Mouse (Mus musculus): Measurements from ENCODE around the gene Ndufa7. TPM values are rescaled to one million over a fixed set of nuclear protein-coding genes. Genes with fewer than 3 reads are reported as not detected.
"Not testable (repeated sequence)": the region's sequence is repeated elsewhere in the genome, so short reads cannot be mapped to it uniquely, and the experiment has no call there.

Gene Ndufa7
- polyA plus RNA-seq, 1 experiment from 2014 or later: 240 TPM

- no peak for ATAC-seq (ENCODE audit: insufficient read depth)
- Histone ChIP-seq H3K9ac (no peak overlapping the region), H3K4me1 (replicated peaks) (peaks cover 34% of the 10 kb centered on the region), H3K36me3 (replicated peaks) (no peaks in the 10 kb centered on the region), H3K27me3 (peaks cover 41% of the 10 kb centered on the region), H3K9me3 (replicated peaks) (no peaks in the 10 kb centered on the region), H3K27ac (replicated peaks) (no peak overlapping the region), H3K4me2 (no peak overlapping the region), H3K4me3 (replicated peaks) (no peak overlapping the region)
- 30% methylated on average over 3 of the region's 3 CpGs for WGBS (ENCODE audit: insufficient replicate concordance)
These were observed 11.9 kb upstream of the Ndufa7 start for GRCm38 (mm10) chr17:33812475-33812874.

GRCm38 (mm10) chr17:33812990-33813389, 11.4 kb upstream of the Ndufa7 start:
- Histone ChIP-seq H3K27ac (replicated peaks) (no peak overlapping the region), H3K4me3 (replicated peaks) (no peak overlapping the region), H3K4me1 (replicated peaks) (peaks cover 39% of the 10 kb centered on the region), H3K9ac (no peak overlapping the region), H3K9me3 (replicated peaks) (no peaks in the 10 kb centered on the region), H3K4me2 (no peak overlapping the region), H3K27me3 (peaks cover 41% of the 10 kb centered on the region), H3K36me3 (replicated peaks) (no peaks in the 10 kb centered on the region)
- no peak for ATAC-seq (ENCODE audit: insufficient read depth)
- 41% methylated on average over 4 of the region's 4 CpGs for WGBS (ENCODE audit: insufficient replicate concordance)

GRCm38 (mm10) chr17:33815399-33815798, 9.0 kb upstream of the Ndufa7 start:
- Histone ChIP-seq H3K4me1 (replicated peaks) (peaks cover 51% of the 10 kb centered on the region), H3K9ac (no peak overlapping the region), H3K27ac (replicated peaks) (no peak overlapping the region), H3K27me3 (peaks cover 40% of the 10 kb centered on the region), H3K4me3 (replicated peaks) (no peak overlapping the region), H3K36me3 (replicated peaks) (peaks cover 18% of the 10 kb centered on the region), H3K9me3 (replicated peaks) (no peaks in the 10 kb centered on the region), H3K4me2 (no peak overlapping the region)
- ATAC-seq (ENCODE audit: insufficient read depth): no peak
- WGBS (ENCODE audit: insufficient replicate concordance): 71% methylated on average over 6 of the region's 6 CpGs

GRCm38 (mm10) chr17:33816612-33817011, 7.8 kb upstream of the Ndufa7 start:
- H3K36me3 ChIP-seq (replicated peaks): peaks cover 31% of the 10 kb centered on the region
- ATAC-seq (ENCODE audit: insufficient read depth): no peak
- peak overlapping the region; percentile 82 for H3K9ac ChIP-seq
- peak overlapping the region; percentile 72 for H3K4me3 ChIP-seq (replicated peaks)
- no peak overlapping the region for H3K27ac ChIP-seq (replicated peaks)
- 57% methylated on average over 5 of the region's 5 CpGs for WGBS (ENCODE audit: insufficient replicate concordance)
- peak overlapping the region; percentile 97 for H3K4me2 ChIP-seq
- H3K9me3 ChIP-seq (replicated peaks): no peaks in the 10 kb centered on the region
- peaks cover 43% of the 10 kb centered on the region for H3K4me1 ChIP-seq (replicated peaks)
- H3K27me3 ChIP-seq: peaks cover 28% of the 10 kb centered on the region

DNA sequence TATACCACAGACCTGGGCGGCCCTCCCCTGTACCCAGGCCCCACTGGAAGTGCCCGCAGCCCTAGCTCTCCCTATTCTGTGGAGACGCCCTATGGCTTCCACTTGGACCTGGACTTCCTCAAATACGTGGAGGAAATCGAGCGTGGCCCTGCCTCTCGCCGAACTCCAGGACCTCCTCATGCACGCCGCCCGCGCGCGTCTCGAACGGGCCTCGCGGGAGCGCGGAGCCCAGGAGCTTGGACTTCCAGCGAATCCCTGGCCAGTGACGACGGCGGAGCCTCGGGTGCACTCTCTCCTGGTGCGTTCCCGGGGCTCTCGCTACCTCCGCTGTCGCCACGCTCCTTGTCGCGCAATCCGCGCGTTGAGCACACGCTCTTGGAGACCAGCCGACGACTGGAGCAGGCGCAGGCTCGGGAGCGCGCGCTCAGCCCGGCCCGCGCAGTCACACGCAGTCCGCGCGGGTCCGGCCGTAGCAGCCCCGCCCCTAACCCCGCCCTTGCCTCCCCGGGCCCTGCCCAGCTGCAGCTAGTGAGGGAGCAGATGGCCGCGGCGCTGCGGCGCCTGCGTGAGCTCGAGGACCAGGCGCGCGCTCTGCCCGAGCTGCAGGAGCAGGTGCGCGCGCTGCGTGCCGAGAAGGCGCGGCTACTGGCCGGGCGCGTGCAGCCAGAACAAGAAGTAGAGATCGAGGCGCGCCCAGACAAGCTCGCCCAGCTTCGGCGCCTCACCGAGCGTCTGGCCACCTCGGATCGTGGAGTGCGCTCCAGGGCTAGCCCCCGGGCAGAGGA, 7.0 kb upstream of the Ndufa7 start:
- peak overlapping the region; percentile 72 for H3K4me3 ChIP-seq (replicated peaks)
- WGBS (ENCODE audit: insufficient replicate concordance): under 1% methylated on average over 89 of the region's 89 CpGs
- H3K36me3 ChIP-seq (replicated peaks): peaks cover 38% of the 10 kb centered on the region
- H3K4me2 ChIP-seq: peak overlapping the region; percentile 97
- peak overlapping the region; percentile 80 for H3K27ac ChIP-seq (replicated peaks)
- no peaks in the 10 kb centered on the region for H3K9me3 ChIP-seq (replicated peaks)
- peaks cover 21% of the 10 kb centered on the region for H3K27me3 ChIP-seq
- peaks cover 50% of the 10 kb centered on the region for H3K4me1 ChIP-seq (replicated peaks)
- ATAC-seq (ENCODE audit: insufficient read depth): peak; percentile 97
- peak overlapping the region; percentile 82 for H3K9ac ChIP-seq

DNA sequence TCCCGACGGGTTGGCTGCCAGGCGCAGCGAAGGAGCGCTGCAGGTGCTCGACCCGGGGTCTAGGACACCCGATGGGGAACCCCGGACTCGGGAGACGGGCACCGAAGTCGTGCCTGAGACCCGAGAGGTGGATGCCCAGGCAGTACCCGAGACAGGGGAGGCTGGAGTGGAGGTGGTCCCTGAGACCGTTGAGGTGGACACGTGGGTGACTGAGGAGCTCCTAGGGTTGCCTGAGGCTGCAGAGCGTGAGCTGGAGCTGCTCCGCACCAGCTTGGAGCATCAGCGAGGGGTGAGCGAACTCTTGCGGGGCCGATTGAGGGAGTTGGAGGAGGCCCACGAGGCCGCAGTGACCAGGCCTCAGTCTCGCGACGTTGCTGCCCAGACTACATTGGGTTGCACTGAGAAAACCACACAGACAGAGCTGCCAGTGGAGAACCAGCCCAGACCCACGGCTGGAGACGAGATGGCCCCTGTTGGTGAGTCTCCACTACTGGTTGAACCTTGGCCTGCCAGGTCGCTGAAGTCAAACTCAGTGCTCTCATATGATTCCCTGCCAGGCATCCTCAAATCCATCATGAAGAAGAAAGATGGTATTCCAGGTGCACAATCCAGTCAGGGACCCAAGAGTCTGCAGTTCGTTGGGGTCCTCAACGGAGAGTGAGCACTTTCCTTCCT, 6.3 kb upstream of the Ndufa7 start:
- peak overlapping the region; percentile 82 for H3K9ac ChIP-seq
- 24% methylated on average over 33 of the region's 33 CpGs for WGBS (ENCODE audit: insufficient replicate concordance)

GRCm38 (mm10) chr17:33822436-33822959, 1.9 kb upstream of the Ndufa7 start:
- peak overlapping the region; percentile 68 for H3K4me2 ChIP-seq
- no peaks in the 10 kb centered on the region for H3K9me3 ChIP-seq (replicated peaks)
- peaks cover 62% of the 10 kb centered on the region for H3K4me1 ChIP-seq (replicated peaks)
- 68% methylated on average over 1 of the region's 1 CpGs for WGBS (ENCODE audit: insufficient replicate concordance)
- peaks cover 48% of the 10 kb centered on the region for H3K36me3 ChIP-seq (replicated peaks)
- no peak overlapping the region for H3K9ac ChIP-seq
- no peaks in the 10 kb centered on the region for H3K27me3 ChIP-seq
- H3K27ac ChIP-seq (replicated peaks): no peak overlapping the region
- ATAC-seq (ENCODE audit: insufficient read depth): no peak
- no peak overlapping the region for H3K4me3 ChIP-seq (replicated peaks)

More for the DNA sequence above, 6.3 kb upstream of the Ndufa7 start:
- Histone ChIP-seq H3K27me3 (peaks cover 14% of the 10 kb centered on the region), H3K4me3 (replicated peaks) (peak overlapping the region; percentile 72), H3K36me3 (replicated peaks) (peaks cover 46% of the 10 kb centered on the region), H3K27ac (replicated peaks) (peak overlapping the region; percentile 80), H3K9me3 (replicated peaks) (no peaks in the 10 kb centered on the region), H3K4me1 (replicated peaks) (peaks cover 57% of the 10 kb centered on the region), H3K4me2 (peak overlapping the region; percentile 97)
- ATAC-seq (ENCODE audit: insufficient read depth): peak; percentile 14; the same call in 1 of the 2 replicates

DNA sequence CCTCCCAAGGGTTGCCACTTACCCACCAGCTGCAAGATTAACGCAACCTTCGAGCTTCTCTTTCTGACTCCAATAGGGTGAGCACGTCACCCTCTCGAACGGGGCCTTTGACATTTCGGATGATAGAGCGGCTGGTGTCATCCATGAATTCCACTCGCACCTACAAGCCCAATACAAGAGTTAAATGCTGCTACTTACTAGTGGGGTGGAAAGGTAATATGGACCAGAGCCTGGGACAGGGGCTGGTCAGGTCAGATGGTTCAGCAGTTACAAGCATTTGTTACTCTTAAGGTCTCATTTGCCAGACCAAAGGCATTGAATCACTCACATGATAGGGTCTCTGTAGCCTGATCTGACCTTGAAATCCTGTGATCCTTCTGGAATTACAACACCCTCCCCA, 1.2 kb upstream of the Ndufa7 start:
- H3K9me3 ChIP-seq (replicated peaks); ATAC-seq (ENCODE audit: insufficient read depth); H3K27me3 ChIP-seq: not testable (repeated sequence)
- H3K36me3 ChIP-seq (replicated peaks): peaks cover 52% of the 10 kb centered on the region
- peak overlapping the region; percentile 68 for H3K4me2 ChIP-seq
- H3K4me1 ChIP-seq (replicated peaks): peaks cover 62% of the 10 kb centered on the region
- peak overlapping the region; percentile 66 for H3K4me3 ChIP-seq (replicated peaks)
- 60% methylated on average over 8 of the region's 8 CpGs for WGBS (ENCODE audit: insufficient replicate concordance)
- 0 out of 2 replicates have a peak overlapping the region, but pooled peaks have one; percentile 35 for H3K27ac ChIP-seq (replicated peaks)
- H3K9ac ChIP-seq: peak overlapping the region; percentile 51

GRCm38 (mm10) chr17:33824997-33825330, 592 bp downstream of the Ndufa7 start:
- Histone ChIP-seq H3K4me1 (replicated peaks) (peaks cover 50% of the 10 kb centered on the region), H3K27ac (replicated peaks) (peak overlapping the region; percentile 76), H3K4me2 (peak overlapping the region; percentile 68), H3K4me3 (replicated peaks) (peak overlapping the region; percentile 66), H3K36me3 (replicated peaks) (peaks cover 54% of the 10 kb centered on the region), H3K9ac (peak overlapping the region; percentile 64)
- WGBS (ENCODE audit: insufficient replicate concordance): 3% methylated on average over 6 of the region's 6 CpGs
- not testable (repeated sequence) for H3K9me3 ChIP-seq (replicated peaks); ATAC-seq (ENCODE audit: insufficient read depth); H3K27me3 ChIP-seq

DNA sequence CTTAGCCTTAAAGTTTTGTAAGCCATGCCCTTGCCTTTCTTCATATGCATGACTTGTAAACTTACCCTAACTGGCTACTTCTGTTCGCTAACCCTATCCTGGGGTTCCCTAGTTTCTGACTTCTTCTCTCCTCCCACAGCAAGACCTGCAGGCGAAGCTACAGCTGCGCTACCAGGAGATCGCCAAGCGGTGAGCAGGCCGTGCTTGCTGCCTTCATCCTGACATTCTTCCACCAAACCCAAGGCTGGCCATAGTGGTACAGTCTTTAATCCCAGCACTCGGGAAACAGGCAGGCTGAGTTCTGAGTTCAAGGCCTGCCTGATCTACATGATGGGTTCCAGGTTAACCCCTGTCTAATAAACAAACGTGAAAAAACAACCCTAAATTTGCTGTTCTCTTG, 1.1 kb downstream of the Ndufa7 start:
- 72% methylated on average over 8 of the region's 8 CpGs for WGBS (ENCODE audit: insufficient replicate concordance)
- ATAC-seq (ENCODE audit: insufficient read depth): no peak
- Histone ChIP-seq H3K36me3 (replicated peaks) (peaks cover 54% of the 10 kb centered on the region), H3K9me3 (replicated peaks) (no peaks in the 10 kb centered on the region), H3K9ac (peak overlapping the region; percentile 64), H3K27me3 (no peaks in the 10 kb centered on the region), H3K4me2 (peak overlapping the region; percentile 68), H3K4me3 (replicated peaks) (peak overlapping the region; percentile 66), H3K4me1 (replicated peaks) (peaks cover 50% of the 10 kb centered on the region), H3K27ac (replicated peaks) (peak overlapping the region; percentile 76; the same call in 1 of the 2 replicates)

DNA sequence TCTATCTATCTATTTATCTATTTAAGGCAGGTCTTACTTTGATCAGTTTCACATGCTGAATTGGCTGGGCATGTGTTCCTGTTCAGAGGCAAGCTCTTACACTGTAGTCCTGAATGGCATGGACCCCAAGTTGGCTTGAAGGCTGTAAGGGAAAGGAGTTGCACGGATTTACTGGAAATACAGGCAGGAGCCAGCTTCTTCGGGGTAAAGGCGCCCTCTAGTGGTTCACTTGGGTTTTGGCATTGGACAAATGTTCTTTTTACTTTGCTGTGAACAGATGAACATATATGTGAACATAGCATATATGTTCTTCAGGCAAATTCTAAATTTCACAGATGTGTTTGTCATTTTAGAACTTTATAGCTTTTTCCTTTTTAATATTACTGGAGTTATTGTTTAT, 2.5 kb downstream of the Ndufa7 start:
- Histone ChIP-seq H3K27ac (replicated peaks) (no peak overlapping the region), H3K4me1 (replicated peaks) (peaks cover 45% of the 10 kb centered on the region), H3K27me3 (no peaks in the 10 kb centered on the region), H3K36me3 (replicated peaks) (peaks cover 53% of the 10 kb centered on the region), H3K4me2 (no peak overlapping the region), H3K9ac (no peak overlapping the region), H3K9me3 (replicated peaks) (no peaks in the 10 kb centered on the region), H3K4me3 (replicated peaks) (no peak overlapping the region)
- 0% methylated on average over 3 of the region's 3 CpGs for WGBS (ENCODE audit: insufficient replicate concordance)
- ATAC-seq (ENCODE audit: insufficient read depth): no peak
